Mouse (Mus musculus): ENCODE results near the gene Usp5. TPM values are rescaled to one million over a fixed set of nuclear protein-coding genes. Genes with fewer than 3 reads are reported as not detected.
"Not testable (repeated sequence)": the region's sequence is repeated elsewhere in the genome, so short reads cannot be mapped to it uniquely, and the experiment has no call there.

Gene Usp5
- total RNA-seq, 2 experiments from 2014 or later: 35.6 to 41.2 TPM

GRCm38 (mm10) chr6:124847305-124847704 lies 18.0 kb upstream of the Usp5 start:
- peak; percentile 86 for ATAC-seq (replicated peaks; ENCODE audit: low FRiP score, poor library complexity, severe bottlenecking)

GRCm38 (mm10) chr6:124840241-124841167 lies 11.2 kb upstream of the Usp5 start, which contains the start of gene Gnb3:
Gene Gnb3 (minus strand): TSS chr6:124840275.
- ATAC-seq (replicated peaks; ENCODE audit: low FRiP score, poor library complexity, severe bottlenecking): no peak

- no peak for ATAC-seq (replicated peaks; ENCODE audit: low FRiP score, poor library complexity, severe bottlenecking)
These were observed 10.5 kb upstream of the Usp5 start for GRCm38 (mm10) chr6:124839805-124840204.

- ATAC-seq (replicated peaks; ENCODE audit: low FRiP score, poor library complexity, severe bottlenecking): no peak
These were observed 7.1 kb upstream of the Usp5 start for GRCm38 (mm10) chr6:124836411-124836810.

GRCm38 (mm10) chr6:124835531-124835930 lies 6.2 kb upstream of the Usp5 start:
- ATAC-seq (replicated peaks; ENCODE audit: low FRiP score, poor library complexity, severe bottlenecking): no peak

GRCm38 (mm10) chr6:124834512-124835081 lies 5.3 kb upstream of the Usp5 start:
- no peak for ATAC-seq (replicated peaks; ENCODE audit: low FRiP score, poor library complexity, severe bottlenecking)

- no peak for ATAC-seq (replicated peaks; ENCODE audit: low FRiP score, poor library complexity, severe bottlenecking)
These were observed 2.4 kb upstream of the Usp5 start for GRCm38 (mm10) chr6:124831649-124832048.

- not testable (repeated sequence) for ATAC-seq (replicated peaks; ENCODE audit: low FRiP score, poor library complexity, severe bottlenecking)
These were observed 1.9 kb upstream of the Usp5 start for GRCm38 (mm10) chr6:124831199-124831598.

- ATAC-seq (replicated peaks; ENCODE audit: low FRiP score, poor library complexity, severe bottlenecking): peak; percentile 73
These were observed 766 bp upstream of the Usp5 start for GRCm38 (mm10) chr6:124829799-124830700.

GRCm38 (mm10) chr6:124828101-124828592 lies 1.1 kb downstream of the Usp5 start:
- no peak for ATAC-seq (replicated peaks; ENCODE audit: low FRiP score, poor library complexity, severe bottlenecking)

- no peak for ATAC-seq (replicated peaks; ENCODE audit: low FRiP score, poor library complexity, severe bottlenecking)
These were observed 7.2 kb downstream of the Usp5 start for GRCm38 (mm10) chr6:124822049-124822448.

GRCm38 (mm10) chr6:124820891-124821290 lies 8.4 kb downstream of the Usp5 start:
- ATAC-seq (replicated peaks; ENCODE audit: low FRiP score, poor library complexity, severe bottlenecking): no peak

- ATAC-seq (replicated peaks; ENCODE audit: low FRiP score, poor library complexity, severe bottlenecking): no peak
These were observed 11.3 kb downstream of the Usp5 start for GRCm38 (mm10) chr6:124817971-124818370.

- no peak for ATAC-seq (replicated peaks; ENCODE audit: low FRiP score, poor library complexity, severe bottlenecking)
These were observed 11.7 kb downstream of the Usp5 start for GRCm38 (mm10) chr6:124817563-124817962.

- no peak for ATAC-seq (replicated peaks; ENCODE audit: low FRiP score, poor library complexity, severe bottlenecking)
These were observed 12.2 kb downstream of the Usp5 start for GRCm38 (mm10) chr6:124817125-124817524.

- ATAC-seq (replicated peaks; ENCODE audit: low FRiP score, poor library complexity, severe bottlenecking): no peak
These were observed 12.7 kb downstream of the Usp5 start for GRCm38 (mm10) chr6:124816611-124817010.

- ATAC-seq (replicated peaks; ENCODE audit: low FRiP score, poor library complexity, severe bottlenecking): no peak
These were observed 14.2 kb downstream of the Usp5 start for GRCm38 (mm10) chr6:124814858-124815774.

- ATAC-seq (replicated peaks; ENCODE audit: low FRiP score, poor library complexity, severe bottlenecking): peak; percentile 13
These were observed 14.8 kb downstream of the Usp5 start for GRCm38 (mm10) chr6:124814448-124814847.

- peak; percentile 87 for ATAC-seq (replicated peaks; ENCODE audit: low FRiP score, poor library complexity, severe bottlenecking)
These were observed 15.4 kb downstream of the Usp5 start, which contains the start of gene Tpi1 for GRCm38 (mm10) chr6:124813933-124814332. Gene Tpi1 (minus strand): TSS chr6:124814296.
